Mouse (Mus musculus) stomach, adult 2 months (tissue): ENCODE results near the gene Fkbp14. TPM values are rescaled to one million over a fixed set of nuclear protein-coding genes. Genes with fewer than 3 reads are reported as not detected.

Experiments
- polyA plus RNA-seq: library from polyadenylated mRNA; depleted of rRNA; stranded (reverse); fragments of >200 nt; gene quantifications from 2 replicates; pipeline ENCODE4 v1.2.3, GENCODE M21; 2012; rRNA removed

Gene Fkbp14
- polyA plus RNA-seq: 0.58 and 0.62 TPM in 2 replicates

GRCm38 (mm10) chr6:54597208-54597607 is at the start of gene Fkbp14:
Gene Fkbp14, minus strand, starts transcription at chr6:54597308.

GRCm38 (mm10) chr6:54594469-54595329 is 2.4 kb downstream of the Fkbp14 start, which contains the start of gene Plekha8:
Gene Plekha8, plus strand, starts transcription at chr6:54595111.

GRCm38 (mm10) chr6:54565665-54566545 is 31.2 kb downstream of the Fkbp14 start, which contains the start of gene Scrn1:
Gene Scrn1, minus strand, starts transcription at chr6:54566489.

Other genes with a start within 250 kb of the Fkbp14 start
- 0.60 and 0.74 TPM in 2 replicates for gene Wipf3, start 167.7 kb downstream of the Fkbp14 start, polyA plus RNA-seq
- 0.56 and 0.97 TPM in 2 replicates for gene Scrn1, start 30.8 kb downstream of the Fkbp14 start, polyA plus RNA-seq
- 1.8 TPM in 2 replicates for gene Plekha8, start 2.2 kb downstream of the Fkbp14 start, polyA plus RNA-seq
- gene Mturn, start 84.3 kb upstream of the Fkbp14 start, polyA plus RNA-seq: 4.0 and 6.0 TPM in 2 replicates
- gene Znrf2, start 219.6 kb upstream of the Fkbp14 start, polyA plus RNA-seq: 11.4 and 11.6 TPM in 2 replicates